Mouse (Mus musculus): ENCODE measurements around the gene Pde7b.

DNA sequence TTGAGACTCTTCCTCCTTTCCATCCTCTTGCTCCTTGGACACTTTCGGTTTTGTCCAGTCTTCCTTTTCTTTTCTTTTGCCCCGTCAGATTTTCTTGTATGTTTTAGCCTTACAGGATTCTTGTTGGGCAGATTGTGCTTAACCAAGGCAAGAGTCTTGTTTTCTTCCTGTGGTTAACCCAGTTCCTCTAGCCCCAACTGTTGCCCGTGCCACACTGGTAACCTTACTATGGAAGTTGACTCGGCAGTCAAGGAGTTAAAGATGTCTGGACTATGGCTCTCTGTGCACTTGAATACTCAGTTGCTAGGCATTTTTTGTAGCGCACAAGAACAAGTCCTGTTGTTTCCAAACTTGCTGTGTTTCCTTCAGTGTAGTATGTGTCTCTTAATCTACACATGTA lies 193.0 kb downstream of the Pde7b start:
- TF ChIP-seq CTCF (IDR thresholded peaks at IDR 0.05; ENCODE audit: insufficient read depth, low read length) (no peak), POLR2A (IDR thresholded peaks at IDR 0.05; ENCODE audit: borderline replicate concordance, extremely low read depth, low read depth, low read length) (no peak)

Measured in lung, adult 2 months (tissue).